Mouse (Mus musculus) heart, adult 11 months (tissue): ENCODE measurements at regions not wholly inside any gene's neighbourhood (a gene's known extent, or its start where the extent isn't known, plus 50 kb on each side); places are given as distances from the start of the nearest gene placed in this dataset.

Experiments
- DNase-seq: peaks from one replicate; pipeline ENCODE4 v3.0.0; 2022

DNA sequence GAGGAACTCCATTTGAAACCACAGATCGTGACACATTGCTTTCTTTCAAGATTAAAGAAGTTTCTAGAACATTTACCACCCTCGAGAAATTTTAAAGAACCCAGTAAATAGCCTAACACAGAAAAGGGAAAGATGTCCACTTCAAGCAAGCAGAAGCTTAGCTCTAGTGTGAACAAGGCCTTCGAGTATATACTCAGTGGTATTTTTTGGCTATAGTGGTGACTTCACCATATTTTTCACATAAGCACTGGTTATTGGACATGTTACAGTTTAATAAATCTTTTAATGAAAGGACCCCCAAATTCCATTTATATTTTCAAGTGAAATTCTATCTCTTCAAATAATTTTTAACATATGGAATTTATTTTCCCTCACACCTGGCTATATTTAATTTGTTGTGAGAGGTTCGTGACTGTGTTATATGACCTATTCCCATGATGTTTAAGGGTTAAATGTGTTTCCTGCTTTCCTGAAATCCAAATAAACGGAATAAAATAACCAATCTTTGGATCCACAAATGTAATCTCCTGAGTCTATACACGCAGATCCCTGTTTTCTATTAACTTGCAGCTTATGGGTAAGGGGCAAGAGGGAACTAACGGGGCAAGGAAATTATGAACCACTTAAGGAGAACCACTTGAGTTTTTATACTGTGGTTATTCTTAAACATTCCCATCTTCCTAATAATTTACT is 60.6 kb upstream of the Tas2r134 start:
- no peak for DNase-seq

DNA sequence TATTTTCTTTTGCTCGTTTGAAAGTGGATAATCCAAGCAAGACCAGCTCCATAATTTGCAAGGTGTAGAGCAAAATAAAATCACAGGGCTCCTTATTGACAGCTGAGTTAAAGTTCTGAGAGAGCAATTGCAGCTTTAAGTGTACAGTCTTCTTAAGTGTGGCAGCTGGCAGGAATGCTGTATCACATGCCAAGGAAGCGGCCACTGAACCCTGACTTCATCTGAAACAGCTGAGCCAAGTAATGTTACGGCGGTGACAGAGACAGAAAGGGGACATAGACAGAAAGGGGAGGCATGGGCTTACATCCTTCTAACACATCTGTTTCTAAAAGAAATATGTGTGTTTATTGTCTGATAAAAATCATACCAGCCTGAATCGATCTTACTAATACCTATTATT is 63.4 kb upstream of the Tas2r134 start:
- peak; percentile 28 for DNase-seq

DNA sequence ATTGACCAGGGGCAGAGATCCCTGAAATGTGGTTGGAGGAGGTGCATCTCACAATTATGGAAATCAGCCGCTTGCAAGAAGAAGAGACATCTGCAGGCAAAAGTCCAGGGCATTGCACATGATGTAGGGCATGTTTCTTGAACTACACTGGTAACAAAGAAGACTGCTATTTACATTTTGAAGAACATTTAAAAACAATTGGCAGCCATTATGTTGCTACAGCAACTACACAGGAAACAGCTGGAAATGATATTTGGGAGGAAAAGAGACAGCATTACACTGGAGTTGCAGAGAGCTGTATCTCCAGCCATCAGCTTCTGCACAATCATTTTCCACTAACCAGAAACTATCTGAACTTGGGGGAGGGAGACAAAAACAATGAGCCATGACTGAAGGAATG is 64.1 kb upstream of the Tas2r134 start:
- peak; percentile 78 for DNase-seq

DNA sequence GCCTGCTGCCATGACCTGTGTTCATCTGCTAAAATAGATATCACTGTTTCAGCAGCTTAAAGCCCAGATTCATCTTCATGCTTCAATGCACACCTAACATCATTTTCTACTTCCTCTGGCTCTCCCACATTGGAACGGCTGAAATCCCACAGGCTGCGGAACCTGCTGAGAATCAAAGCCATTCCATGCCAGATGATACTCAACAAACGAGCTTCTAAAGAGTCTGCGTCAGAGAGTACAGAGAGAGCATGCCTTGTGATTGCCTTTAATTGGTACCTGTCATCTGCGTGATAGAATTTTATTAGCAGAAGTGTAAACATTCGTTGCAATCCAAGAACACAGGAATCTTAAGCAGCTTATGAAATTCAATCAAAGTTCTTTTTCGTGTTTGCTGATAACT is 76.4 kb upstream of the Tas2r134 start:
- peak; percentile 16 for DNase-seq

DNA sequence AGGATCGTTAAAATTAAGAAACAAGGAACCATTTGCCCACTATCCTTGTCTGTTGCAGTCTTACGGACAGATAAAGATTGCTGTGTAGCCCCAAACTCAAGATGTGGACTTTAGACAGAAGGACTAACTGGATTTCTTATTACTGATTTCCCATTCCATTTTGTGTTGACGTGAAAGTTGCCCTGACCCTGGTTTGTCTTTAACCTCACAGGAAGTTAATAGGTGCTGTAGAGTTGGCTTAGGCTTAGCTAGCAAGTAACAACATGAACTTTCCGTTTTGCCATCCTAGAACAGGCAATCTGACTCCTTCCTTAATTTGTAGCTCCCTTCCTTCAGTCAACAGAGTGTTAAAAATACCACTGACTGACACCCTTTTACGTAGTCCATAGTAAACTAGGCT is 78.2 kb upstream of the Tas2r134 start:
- no peak for DNase-seq

DNA sequence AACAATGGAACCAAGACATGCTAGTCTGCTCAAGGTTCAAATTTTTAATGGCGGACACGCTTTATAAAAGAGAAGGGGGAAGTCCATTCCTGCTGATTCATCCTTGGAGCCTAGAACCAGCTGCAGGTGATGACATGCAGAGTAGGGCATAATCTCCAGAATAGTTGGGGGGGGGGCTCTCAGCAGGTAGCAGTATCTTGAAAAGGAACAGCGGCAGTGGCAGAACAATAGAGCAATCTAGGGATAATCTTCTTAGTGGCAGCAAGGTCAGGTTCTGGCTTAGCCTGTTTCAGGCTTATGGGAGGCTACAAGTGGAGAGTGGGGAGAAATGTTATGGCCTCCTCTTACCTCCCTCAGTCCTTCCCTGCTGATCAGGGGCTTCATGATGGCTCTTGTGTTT is 81.1 kb upstream of the Tas2r134 start:
- no peak for DNase-seq

DNA sequence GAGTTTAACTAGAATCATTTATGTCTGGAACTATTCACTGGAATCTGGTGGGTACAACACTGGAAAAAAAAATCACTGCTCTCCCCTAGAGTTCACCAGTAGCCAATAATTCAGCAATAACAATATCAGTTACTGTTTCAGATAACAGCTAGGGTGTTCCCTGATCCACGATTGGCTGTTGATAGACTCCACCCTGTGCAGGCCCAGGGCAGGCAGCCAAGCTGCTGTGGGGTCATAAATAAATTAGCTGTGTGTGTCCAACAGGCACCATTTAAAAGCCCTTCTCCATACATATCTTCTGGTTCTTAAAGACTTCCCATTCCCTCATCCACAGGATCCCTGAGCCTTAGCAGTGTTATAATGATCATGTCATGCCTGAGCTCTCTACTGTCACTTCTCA is 83.4 kb upstream of the Tas2r134 start:
- DNase-seq = peak; percentile 77

DNA sequence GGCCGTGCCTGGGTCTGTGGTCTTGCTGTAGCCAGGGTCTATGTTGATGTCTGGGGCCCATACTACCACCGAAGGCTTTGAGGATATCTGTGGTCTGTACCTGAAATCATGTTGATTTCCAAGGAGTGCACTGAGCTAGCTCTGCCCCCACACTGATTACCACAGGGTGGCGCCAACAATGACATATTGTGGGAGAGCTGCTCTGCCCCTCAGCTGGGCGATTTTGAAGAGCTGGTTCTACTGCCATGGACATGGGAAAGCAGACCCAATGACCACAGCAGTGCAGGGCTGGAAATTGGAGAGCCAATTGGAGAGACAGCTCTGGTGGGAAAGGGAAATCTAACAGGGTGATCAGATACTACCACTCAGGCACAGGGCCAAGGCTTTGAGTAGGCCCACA is 85.0 kb upstream of the Tas2r134 start:
- peak; percentile 79 for DNase-seq

DNA sequence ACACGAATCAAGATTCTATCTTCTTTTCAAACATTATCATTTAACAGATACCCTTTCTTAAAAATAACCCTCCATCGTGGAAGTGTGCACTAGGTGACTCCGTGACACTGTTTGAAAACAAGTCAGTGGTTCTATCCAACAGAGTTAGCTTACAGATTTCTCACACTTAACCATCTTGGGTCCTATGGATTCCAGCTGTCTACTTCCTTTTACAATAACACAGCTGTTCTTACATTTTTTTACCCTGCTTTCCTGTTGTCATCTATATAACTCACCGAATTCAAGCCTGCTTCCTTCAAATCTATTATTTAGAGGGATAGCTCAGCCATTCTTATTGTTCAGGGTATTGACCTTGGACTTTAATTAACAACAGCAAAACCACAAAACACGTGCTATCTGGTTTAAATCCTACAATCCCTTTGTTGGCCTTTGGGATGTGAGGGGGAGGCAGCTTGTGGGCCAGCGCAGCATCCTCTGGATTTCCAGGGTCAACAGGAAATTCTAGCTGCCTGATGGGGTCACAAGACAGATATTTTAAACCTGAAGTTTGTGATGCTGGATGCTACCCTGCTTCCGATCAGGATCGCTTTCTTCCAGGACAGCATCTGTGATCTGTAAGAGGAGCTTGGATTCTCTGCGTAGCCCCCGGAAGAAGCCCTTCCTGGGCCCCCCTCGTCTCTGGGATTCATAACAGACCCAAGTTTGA is 94.4 kb upstream of the Tas2r134 start:
- peak; percentile 83 for DNase-seq

DNA sequence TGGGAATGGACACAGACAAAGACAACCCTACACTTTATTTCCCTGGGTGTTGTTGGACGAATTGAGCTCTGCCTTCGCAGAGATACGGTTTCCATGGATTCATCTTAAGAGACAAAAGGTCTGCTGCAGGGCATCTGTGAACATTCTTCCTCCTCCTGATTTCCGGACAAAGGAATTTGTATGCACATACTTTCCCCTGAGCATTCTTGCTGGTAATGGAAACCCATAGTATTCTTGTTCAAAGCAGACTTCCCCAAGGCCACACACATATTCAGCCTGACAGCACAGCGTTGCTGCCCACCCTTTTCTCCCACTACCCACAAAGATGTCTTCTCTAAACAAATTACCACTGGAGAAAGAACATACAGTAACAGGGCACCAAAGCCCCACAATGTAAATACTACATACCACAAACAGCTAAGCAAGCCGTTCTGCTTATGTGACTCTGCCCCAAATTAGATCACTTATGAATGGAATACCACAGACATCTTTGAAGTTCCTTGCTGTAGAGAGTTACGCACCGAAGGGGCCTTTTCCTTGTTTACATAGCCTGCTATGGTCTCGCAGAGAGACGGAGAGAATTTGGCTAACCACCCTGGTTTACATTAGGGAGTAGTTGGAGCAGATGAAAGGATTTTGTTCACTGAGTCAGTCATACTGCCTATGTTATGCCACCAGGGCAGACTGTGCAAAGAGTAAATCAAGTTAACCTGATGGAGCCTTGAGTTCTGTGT is 96.0 kb upstream of the Tas2r134 start:
- peak; percentile 59 for DNase-seq

DNA sequence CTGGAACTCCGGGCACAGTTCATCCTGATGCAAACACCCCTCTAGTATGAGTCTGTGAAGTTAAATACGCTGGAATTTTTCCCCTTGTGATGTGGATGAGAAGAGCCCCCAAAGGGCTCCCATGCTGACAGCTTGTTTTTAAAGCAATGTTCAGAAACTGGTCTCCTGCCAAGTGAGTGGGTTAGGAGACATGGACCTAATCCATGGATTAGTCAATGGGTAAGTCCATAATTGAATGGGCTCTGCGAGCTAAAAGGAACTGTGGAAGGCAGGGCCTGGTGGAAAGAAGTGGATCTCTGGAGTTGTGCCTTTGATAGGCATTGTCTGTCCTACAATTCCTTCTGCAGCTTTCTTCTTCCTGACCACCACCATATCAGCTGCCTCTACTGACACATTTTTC is 104.5 kb upstream of the Tas2r134 start:
- DNase-seq = peak; percentile 79

DNA sequence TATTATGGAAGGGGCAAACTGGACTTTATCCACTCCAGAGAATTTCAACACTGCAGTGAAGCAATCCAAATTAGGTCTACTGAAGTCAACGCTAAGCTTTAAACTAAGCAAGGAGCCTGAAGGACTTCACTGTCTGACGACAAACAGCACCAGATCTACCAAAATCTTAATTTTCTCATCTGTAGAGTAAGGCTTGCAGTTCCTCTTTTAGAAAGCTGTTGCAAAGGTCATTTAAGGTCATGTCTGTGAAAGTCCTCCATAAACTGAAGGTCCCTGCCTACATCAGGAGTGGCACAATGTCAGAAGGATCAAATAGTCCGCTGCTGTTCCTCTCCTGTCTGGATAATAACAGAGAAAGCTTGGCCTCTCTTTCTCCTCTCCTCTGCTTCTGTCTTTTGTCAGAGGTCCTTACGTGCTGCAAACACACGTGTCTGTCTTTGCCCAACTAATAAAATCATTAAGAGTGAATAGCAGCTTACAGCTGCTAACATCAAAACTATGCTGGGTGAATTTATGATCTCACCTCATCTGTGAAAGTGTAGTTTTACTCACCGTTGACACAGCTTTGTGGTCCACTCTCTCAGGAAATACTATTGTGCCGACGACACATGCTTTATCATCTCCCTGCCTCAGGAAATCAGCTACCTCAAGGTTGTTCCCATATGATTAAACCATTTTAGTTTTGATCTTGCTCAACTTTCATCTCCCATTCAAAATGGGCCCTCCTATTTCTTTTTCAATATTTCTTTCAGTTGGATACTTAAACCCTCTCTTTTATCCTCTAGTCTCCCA is 117.9 kb upstream of the Tas2r134 start:
- DNase-seq = peak; percentile 7

DNA sequence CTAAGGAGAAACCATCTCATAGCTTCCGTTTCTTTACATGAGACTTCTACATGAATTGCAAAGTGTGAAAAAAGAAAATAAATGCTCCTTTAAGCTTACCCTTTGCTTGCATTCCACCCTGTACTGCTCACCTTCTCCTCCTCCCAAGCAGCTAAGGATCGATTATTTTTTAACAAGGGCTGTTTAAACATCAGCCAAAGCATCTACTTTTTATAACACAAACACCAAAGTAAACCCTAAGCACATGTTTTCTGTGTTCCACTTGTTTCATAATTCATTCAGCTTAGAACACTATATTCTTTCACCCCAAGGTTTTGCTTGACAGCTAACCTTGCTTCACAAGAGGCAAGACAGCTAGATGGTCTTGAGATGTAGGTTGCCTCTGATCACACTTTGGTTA is 129.4 kb upstream of the Tas2r134 start:
- peak; percentile 48 for DNase-seq

DNA sequence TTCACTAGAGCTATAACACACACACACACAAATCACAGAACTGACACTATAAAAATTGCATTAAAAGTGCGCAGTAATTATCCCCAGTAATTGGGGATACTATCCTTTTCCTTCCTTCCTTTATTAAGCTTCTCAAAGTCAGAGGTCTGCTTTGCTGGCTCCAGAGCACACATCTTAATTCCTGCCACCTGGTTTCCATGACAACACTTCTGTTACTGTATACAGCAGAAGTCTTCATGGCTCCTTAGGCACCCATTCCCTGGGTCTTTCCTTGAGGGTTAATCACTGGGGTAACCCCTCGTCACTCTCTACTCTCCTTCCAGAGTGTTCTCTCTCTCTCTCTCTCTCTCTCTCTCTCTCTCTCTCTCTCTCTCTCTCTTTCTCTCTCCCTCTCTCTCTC is 153.6 kb upstream of the Tas2r134 start:
- no peak for DNase-seq

DNA sequence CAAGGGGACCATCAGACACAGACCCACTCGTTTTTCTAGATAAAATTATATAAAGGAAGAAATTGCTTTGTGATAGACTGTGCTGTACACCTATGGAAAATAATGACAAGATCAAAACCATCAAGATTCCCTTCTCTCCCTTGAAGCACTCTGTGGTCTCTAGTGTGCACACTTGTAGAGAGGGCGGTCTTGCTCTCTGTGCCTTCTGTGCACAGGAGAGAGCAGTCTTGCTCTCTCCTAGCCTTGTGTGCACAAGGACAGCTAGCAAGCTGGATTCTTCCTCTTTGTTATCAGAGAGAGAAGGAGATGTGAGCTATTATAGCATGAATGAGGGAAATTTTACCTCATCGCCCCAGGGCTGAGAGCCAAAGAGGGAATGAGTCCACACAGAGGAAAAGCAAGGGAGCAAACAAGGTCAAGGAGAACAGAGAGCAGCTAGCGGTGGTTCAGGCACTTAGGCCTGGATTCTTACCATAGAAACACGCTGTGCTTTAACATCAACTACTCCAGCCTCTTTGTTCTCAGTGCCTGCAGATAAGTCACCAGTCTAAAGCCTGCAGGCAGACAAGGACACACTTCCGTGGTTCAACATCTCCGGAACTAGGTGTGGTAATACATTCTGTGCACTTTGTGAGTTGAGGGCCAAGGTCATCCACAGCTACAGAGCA is 160.2 kb upstream of the Tas2r134 start:
- peak; percentile 61 for DNase-seq

DNA sequence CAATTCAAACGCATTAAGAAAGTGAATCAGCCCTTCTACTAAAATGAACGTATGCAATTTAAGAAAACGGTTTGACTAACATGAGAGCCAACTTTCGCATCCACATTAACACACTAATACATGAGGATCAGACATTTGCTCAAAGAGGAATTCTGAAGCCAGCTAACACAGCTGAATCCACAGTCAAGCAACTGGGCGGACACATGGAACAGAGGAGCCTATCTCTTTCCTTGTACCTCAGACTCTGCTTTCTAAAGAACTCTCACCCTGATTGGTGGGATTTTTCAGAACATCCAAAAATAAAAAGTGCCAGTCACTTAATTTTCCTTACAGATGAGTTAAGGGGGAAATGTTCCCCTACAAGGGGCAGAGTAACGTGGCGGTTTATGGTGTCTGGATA is 161.3 kb upstream of the Tas2r134 start:
- DNase-seq = peak; percentile 72

DNA sequence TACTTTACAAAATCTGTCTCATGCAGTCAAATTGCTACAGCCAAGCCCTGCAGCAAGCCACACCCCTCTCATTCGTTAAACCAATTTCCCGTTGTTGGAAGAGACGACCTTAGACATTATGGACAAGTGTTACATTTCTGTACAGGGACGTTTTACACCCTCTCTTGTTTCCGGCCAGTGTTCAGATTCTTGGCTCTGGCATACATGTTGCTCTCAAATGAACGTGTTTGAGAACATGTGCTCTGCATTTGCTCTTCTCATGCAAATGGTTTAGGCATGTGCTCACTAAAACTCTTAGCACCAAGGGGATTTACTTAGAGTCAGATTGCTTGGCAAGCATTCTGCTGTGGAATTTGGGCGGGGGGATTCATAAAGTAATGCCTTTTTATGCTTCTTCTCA is 161.7 kb upstream of the Tas2r134 start:
- peak; percentile 82 for DNase-seq

DNA sequence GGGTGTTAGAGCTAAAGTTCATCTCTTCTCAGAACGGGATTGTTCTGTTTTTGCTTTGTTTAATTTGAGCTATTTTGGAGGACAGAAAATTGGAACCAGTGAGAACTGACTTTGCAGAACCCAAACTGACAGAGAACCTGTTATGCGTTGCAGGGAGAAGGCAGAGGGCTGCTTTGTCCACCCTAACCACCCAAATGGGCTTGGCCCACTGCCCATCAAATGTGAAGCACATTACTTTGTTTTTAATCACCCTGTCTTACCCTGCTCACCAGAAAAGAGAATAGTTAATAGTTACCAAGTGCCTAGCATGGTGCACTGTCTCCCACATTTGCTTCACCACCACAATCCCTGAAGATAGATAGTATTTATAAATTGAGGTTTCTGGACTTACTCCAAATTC is 163.0 kb upstream of the Tas2r134 start:
- DNase-seq = peak; percentile 68

DNA sequence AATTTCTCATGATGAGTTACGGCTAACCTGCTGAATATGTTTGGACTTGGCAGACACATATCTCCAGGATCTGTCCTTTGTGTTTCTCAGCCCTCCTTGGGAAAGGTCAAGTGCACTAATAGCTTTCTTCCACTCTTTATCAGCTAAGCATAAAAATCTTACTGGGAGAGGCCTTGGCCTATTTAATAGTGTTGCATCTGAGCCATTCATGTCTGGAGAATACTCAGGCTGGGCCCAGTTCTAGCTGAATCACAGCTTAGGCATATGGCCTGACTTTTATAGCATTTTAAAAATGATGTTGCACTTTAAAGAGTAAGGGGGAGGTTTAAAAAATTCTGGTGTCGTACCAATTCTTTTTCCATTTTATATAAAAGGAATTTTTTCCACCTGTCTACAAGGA is 166.4 kb upstream of the Tas2r134 start:
- DNase-seq = no peak

DNA sequence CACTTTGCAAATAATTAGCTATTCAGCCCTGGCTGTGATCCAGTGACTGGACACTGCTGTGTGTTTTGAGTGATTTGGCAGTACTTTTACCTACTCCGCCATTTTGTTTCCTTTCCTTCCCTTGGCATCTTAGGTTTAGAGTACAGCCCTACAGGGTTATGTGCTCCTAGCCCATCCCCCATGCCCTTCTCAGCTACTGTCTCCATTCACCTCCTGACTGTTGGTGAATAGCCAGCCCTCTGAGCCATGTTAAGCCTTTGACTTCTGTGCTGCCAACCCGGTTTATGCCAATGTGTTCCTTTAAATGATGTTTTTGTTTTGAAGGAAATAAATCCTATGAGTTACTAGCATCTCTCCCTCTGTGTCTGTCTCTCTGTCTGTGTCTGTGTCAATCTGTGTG is 167.8 kb upstream of the Tas2r134 start:
- no peak for DNase-seq

DNA sequence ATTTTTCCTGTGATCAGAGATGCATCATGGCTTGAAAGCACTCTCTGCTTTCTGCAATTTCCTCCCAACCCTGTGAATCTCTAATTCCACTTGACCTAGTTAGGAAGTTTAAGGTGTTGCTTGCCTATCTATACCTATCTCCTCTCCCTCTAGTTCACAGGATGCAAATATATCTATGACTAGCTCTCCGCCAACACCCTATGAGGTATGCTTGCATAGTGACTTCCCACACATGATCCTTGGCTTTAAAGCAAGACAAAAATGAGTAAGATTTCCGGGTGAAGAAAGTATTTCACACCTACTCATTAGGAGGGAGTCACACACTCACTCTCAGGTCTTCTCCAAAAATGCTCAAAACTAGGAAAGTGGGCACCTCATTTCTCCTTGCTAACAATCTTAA is 169.6 kb upstream of the Tas2r134 start:
- DNase-seq = peak; percentile 49

DNA sequence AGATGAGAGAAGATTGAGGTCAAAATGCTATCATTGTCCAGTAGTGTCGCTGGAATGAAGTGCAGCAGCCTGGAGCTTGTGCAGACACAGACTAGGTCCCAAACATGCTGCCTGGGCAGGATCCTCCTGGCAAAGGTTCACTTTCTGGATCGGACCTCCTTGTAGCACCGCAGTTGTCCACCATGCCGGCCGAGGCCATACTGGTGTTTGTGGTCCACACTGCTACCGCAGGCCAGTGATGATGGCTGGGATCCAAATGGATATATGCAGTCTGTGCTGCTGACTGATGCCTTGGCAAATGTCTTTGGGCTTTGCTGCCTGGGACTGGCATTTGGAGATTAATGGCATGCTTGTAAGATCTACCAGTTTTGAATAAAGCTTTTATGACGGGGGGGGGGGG is 174.5 kb upstream of the Tas2r134 start:
- DNase-seq = peak; percentile 66

DNA sequence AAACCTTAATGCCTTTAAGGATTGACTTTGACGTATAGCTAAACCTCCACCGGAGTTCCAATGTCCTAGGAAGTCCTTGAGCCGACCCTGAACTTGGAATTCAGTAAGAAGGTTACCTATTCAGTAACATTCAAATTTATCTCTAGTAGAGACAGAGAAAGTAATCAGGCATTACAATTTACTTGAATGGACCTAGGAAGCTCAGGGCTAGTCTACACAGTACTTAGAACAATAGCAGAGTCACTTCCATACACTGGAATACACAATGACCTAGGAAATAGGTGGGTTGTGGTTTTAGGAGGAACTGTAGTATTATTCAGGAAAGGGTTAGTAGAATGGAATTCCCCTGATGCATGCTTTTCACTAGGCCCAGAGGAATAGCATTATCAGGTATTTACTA is 179.2 kb upstream of the Tas2r134 start:
- DNase-seq = no peak
